Mouse (Mus musculus) neural tube, embryonic 11.5 days (tissue): Measurements from ENCODE around the gene Cdkal1. TPM values are rescaled to one million over a fixed set of nuclear protein-coding genes. Genes with fewer than 3 reads are reported as not detected.

Experiments used
- ATAC-seq: fragments of 200-750 bp; cut with Nextera tagmentation; 2 replicates; pipeline ENCODE4 v1.8.0; 2017; ENCODE audit warnings: moderate number of reproducible peaks, mild to moderate bottlenecking, moderate TSS enrichment, moderate library complexity; ENCODE audit not compliant: insufficient read depth, low FRiP score, low TSS enrichment
- DNase-seq: peaks from one replicate; pipeline ENCODE4 v3.0.0-alpha.2; 2015; ENCODE audit warnings: low spot score
- H3K27ac ChIP-seq: fragments of 300-500 bp; sonication (generic); 2 replicates; pipeline ENCODE4 v1.5.1; 2014; ENCODE audit warnings: low read depth, mild to moderate bottlenecking, low read length
- H3K27me3 ChIP-seq: fragments of 300-500 bp; sonication (generic); 2 replicates; pipeline ENCODE4 v1.6.1; 2014; ENCODE audit warnings: mild to moderate bottlenecking, low read length, mixed read lengths; ENCODE audit not compliant: control insufficient read depth, insufficient read depth
- H3K36me3 ChIP-seq: fragments of 300-500 bp; sonication (generic); 2 replicates; pipeline ENCODE4 v1.6.1; 2014; ENCODE audit warnings: mild to moderate bottlenecking, low read length, moderate library complexity, mixed read lengths; ENCODE audit not compliant: control insufficient read depth, insufficient read depth
- H3K4me1 ChIP-seq: fragments of 300-500 bp; sonication (generic); 2 replicates; pipeline ENCODE4 v1.6.1; 2014; ENCODE audit warnings: low read length, mixed read lengths; ENCODE audit not compliant: control insufficient read depth, insufficient read depth
- H3K4me2 ChIP-seq: fragments of 300-500 bp; sonication (generic); 2 replicates; pipeline ENCODE4 v1.6.1; 2014; ENCODE audit warnings: low read depth, mild to moderate bottlenecking, moderate library complexity
- H3K4me3 ChIP-seq: fragments of 300-500 bp; sonication (generic); 2 replicates; pipeline ENCODE4 v1.5.1; 2014; ENCODE audit warnings: low read depth, low read length
- H3K9ac ChIP-seq: fragments of 300-500 bp; sonication (generic); 2 replicates; pipeline ENCODE4 v1.6.1; 2014; ENCODE audit warnings: mild to moderate bottlenecking, low read length
- H3K9me3 ChIP-seq: fragments of 300-500 bp; sonication (generic); 2 replicates; pipeline ENCODE4 v1.6.1; 2016; ENCODE audit warnings: low read length; ENCODE audit not compliant: control insufficient read depth
- WGBS: fragments of 180-500 bp; shearing (Covaris S2); extraction: QIAGEN DNeasy Blood & Tissue Kit; methylation state at CpG from one replicate; pipeline ENCODE4 v1.1.7; 2014; 5-methylcytosine and 5-hydroxymethylcytosine counted together
- polyA plus RNA-seq: library from polyadenylated mRNA; unstranded; fragments of >200 nt; fragmentation: Nextera tagmentation; extraction: Ambion mirVana; gene quantifications from 2 replicates; pipeline ENCODE4 v1.2.1, GENCODE M21; 2014

Cdkal1 gene
- polyA plus RNA-seq, 1 experiment from 2014 or later = 27.5 TPM

DNA sequence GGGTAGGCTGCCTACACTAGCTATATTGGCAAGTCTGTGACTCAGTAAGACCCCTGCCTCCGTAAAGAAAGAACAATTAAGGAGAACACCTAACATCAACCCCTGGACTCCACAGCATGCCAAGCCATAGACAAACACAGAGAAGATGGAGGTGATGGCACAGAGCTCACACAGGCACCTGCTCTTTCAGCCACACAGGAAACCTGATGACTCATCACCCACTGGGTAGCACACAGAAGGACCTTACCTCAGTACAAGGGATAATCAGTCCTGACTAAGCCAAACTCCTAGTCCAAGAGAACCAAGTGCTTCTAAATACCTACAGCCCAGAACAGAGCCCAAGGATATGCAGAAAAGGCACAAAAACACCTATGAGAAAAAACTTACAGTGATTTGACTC lies 50.2 kb downstream of the Cdkal1 start:
- WGBS = 78% methylated on average over 1 of the region's 1 CpGs
- H3K4me1 ChIP-seq = no peaks in the 10 kb centered on the region; the same call in 1 of the 2 replicates
- H3K9ac ChIP-seq = no peak overlapping the region
- ATAC-seq = no peak
- H3K9me3 ChIP-seq = no peaks in the 10 kb centered on the region
- no peak overlapping the region for H3K4me3 ChIP-seq
- no peak overlapping the region for H3K27ac ChIP-seq
- H3K27me3 ChIP-seq = no peaks in the 10 kb centered on the region
- no peaks in the 10 kb centered on the region for H3K36me3 ChIP-seq
- no peak overlapping the region for H3K4me2 ChIP-seq
- no peak for DNase-seq

DNA sequence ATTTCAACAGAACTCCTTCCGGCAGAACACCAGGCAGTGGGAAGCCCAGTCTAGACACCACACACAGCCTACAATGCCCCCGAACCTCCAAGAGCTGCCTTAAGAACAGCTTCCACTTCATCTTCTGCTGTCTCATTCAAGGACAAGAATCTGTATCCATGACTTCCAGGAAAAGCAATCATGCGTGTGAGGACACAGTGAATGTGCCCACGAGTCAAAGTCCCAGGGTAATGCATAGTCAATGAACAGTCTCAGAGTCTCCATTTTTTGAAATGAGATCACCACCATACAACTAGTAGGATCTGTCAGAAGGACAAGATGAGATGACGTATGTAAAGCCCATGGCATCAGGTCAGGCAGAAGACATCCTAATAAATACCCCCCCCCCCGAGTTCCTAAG lies 51.4 kb downstream of the Cdkal1 start:
- Histone ChIP-seq H3K27me3 (no peaks in the 10 kb centered on the region), H3K36me3 (no peaks in the 10 kb centered on the region), H3K9me3 (no peaks in the 10 kb centered on the region), H3K4me3 (no peak overlapping the region), H3K4me1 (no peaks in the 10 kb centered on the region; the same call in 1 of the 2 replicates), H3K27ac (no peak overlapping the region), H3K4me2 (no peak overlapping the region), H3K9ac (no peak overlapping the region)
- DNase-seq = no peak
- no peak for ATAC-seq
- 76% methylated on average over 6 of the region's 6 CpGs for WGBS

GRCm38 (mm10) chr13:29802699-29803098 lies 52.8 kb downstream of the Cdkal1 start:
- ATAC-seq (no peak), DNase-seq (no peak)
- no peaks in the 10 kb centered on the region for H3K27me3 ChIP-seq
- H3K4me3 ChIP-seq = no peak overlapping the region
- H3K9me3 ChIP-seq = no peaks in the 10 kb centered on the region
- no peaks in the 10 kb centered on the region for H3K36me3 ChIP-seq
- no peak overlapping the region for H3K9ac ChIP-seq
- no peak overlapping the region for H3K27ac ChIP-seq
- no peaks in the 10 kb centered on the region; the same call in 1 of the 2 replicates for H3K4me1 ChIP-seq
- H3K4me2 ChIP-seq = no peak overlapping the region

DNA sequence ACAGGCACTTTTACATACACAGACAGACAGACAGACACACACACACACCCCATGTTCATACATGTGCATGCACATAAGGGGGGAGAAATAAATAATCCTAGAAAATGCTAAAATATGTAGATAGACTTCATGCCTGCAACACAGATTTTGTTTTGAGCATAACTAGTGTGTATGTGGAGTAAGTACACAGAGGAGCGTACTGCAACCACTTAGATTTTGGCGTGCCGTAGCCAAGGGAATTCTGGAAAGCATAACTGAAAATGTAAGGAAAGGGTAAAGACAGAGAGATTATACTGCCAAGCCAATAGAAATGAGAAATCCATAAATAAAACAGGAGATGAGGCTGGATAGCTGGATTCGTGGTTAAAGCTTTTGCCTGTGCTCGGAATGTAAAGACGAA lies 55.4 kb downstream of the Cdkal1 start:
- DNase-seq (no peak), ATAC-seq (no peak)
- 95% methylated on average over 6 of the region's 6 CpGs for WGBS
- H3K4me2 ChIP-seq = no peak overlapping the region
- H3K9ac ChIP-seq = no peak overlapping the region
- H3K4me1 ChIP-seq = no peaks in the 10 kb centered on the region; the same call in 1 of the 2 replicates
- H3K27ac ChIP-seq = no peak overlapping the region
- H3K4me3 ChIP-seq = no peak overlapping the region
- no peaks in the 10 kb centered on the region for H3K9me3 ChIP-seq
- H3K36me3 ChIP-seq = no peaks in the 10 kb centered on the region
- no peaks in the 10 kb centered on the region for H3K27me3 ChIP-seq

DNA sequence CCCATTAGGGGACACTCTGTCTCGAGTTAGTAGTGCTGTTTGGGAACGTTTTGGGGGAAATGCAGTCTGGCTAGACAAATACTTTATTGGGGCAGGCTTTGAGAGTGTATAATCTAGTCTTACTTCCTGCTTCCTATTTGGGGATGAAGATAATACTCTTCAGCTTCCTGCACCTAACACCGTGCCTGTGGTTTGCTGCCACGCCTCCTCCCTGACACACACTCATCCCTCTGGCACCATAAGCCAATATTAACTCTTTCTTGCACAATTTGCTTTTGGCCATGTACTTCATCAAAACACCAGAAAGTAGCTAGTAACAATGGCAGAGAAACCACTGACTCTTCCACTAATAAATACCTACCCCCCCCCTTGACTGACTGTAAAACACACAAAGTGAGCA lies 63.4 kb downstream of the Cdkal1 start:
- no peaks in the 10 kb centered on the region; the same call in 1 of the 2 replicates for H3K4me1 ChIP-seq
- no peaks in the 10 kb centered on the region for H3K9me3 ChIP-seq
- WGBS = 61% methylated on average over 4 of the region's 4 CpGs
- H3K4me2 ChIP-seq = no peak overlapping the region
- no peak overlapping the region for H3K27ac ChIP-seq
- H3K36me3 ChIP-seq = no peaks in the 10 kb centered on the region
- DNase-seq (no peak), ATAC-seq (no peak)
- H3K4me3 ChIP-seq = no peak overlapping the region
- H3K27me3 ChIP-seq = no peaks in the 10 kb centered on the region
- no peak overlapping the region for H3K9ac ChIP-seq

GRCm38 (mm10) chr13:29791439-29791838 lies 64.0 kb downstream of the Cdkal1 start:
- no peaks in the 10 kb centered on the region for H3K36me3 ChIP-seq
- no peak overlapping the region for H3K4me3 ChIP-seq
- no peak overlapping the region for H3K9ac ChIP-seq
- no peaks in the 10 kb centered on the region for H3K9me3 ChIP-seq
- ATAC-seq (no peak), DNase-seq (no peak)
- 83% methylated on average over 6 of the region's 6 CpGs for WGBS
- H3K27ac ChIP-seq = no peak overlapping the region
- no peak overlapping the region for H3K4me2 ChIP-seq
- no peaks in the 10 kb centered on the region; the same call in 1 of the 2 replicates for H3K4me1 ChIP-seq
- no peaks in the 10 kb centered on the region for H3K27me3 ChIP-seq

DNA sequence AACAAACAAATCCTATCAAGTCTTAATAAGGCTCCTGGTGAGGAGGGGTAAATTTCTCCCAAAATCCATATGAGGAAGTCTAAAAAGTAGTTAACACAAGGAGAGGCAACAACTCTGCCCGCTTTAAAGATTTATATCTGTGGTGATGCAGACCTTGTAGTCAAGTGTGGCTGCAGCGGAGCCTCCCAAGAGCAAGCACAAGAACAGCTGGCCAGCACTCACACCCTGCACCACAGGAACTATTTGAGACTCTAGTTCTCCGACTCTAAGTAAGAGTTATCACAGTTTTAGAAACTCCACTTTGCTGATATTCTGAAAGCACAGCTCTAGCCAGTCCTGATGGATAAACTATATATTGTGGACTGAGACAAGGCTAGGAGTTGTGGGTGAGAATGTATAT lies 68.5 kb downstream of the Cdkal1 start:
- no peaks in the 10 kb centered on the region for H3K36me3 ChIP-seq
- DNase-seq (no peak), ATAC-seq (no peak)
- H3K27me3 ChIP-seq = no peaks in the 10 kb centered on the region
- no peak overlapping the region for H3K4me2 ChIP-seq
- no peaks in the 10 kb centered on the region; the same call in 1 of the 2 replicates for H3K4me1 ChIP-seq
- no peak overlapping the region for H3K27ac ChIP-seq
- no peak overlapping the region for H3K4me3 ChIP-seq
- H3K9ac ChIP-seq = no peak overlapping the region
- 72% methylated on average over 3 of the region's 3 CpGs for WGBS
- H3K9me3 ChIP-seq = no peaks in the 10 kb centered on the region

DNA sequence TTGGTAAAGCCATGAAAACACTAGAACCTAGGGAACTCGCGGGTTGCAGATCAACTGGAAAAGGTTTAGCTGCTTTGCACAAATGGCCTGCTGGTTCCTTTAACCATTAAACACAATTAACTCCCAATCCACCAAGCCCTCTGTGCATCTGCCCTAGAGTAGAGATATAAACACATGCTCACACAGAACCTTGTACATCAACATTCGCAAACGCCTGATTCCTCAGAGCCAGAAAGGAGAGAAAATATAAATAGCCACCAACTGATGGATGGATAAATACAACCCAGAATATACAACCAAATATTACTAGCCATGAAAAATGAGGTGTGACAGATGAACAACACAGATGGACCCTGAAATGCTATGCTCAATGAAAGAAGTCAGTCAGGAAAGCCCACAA lies 70.6 kb downstream of the Cdkal1 start:
- no peak for DNase-seq

DNA sequence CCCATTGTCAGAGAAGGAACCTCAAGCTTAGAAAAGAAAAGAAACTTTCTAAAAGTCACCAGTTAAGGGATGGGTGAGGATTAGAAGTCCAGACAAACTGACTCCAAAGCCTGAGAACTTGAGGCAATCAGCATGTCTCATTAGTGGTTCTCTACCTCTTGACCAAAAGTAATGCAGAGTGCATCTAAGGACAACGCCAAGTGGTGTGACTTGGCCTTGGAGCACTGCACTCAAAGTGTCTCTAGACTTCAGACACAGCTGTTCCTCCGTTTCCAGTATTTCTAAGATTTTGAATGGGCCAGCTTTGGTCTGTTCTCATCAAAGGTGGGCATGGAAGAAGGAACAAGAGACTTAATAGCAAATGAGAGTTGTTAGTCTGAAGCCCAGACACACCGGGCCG lies 74.1 kb downstream of the Cdkal1 start:
- no peaks in the 10 kb centered on the region for H3K9me3 ChIP-seq
- 88% methylated on average over 4 of the region's 4 CpGs for WGBS
- ATAC-seq = no peak

More for the DNA sequence above, 70.6 kb downstream of the Cdkal1 start:
- H3K9me3 ChIP-seq = no peaks in the 10 kb centered on the region
- no peak overlapping the region for H3K4me3 ChIP-seq
- H3K27ac ChIP-seq = no peak overlapping the region
- ATAC-seq = no peak
- no peak overlapping the region for H3K4me2 ChIP-seq
- WGBS = 89% methylated on average over 4 of the region's 4 CpGs
- no peaks in the 10 kb centered on the region for H3K27me3 ChIP-seq
- no peaks in the 10 kb centered on the region for H3K36me3 ChIP-seq
- H3K9ac ChIP-seq = no peak overlapping the region
- H3K4me1 ChIP-seq = no peaks in the 10 kb centered on the region; the same call in 1 of the 2 replicates

More for the DNA sequence above, 74.1 kb downstream of the Cdkal1 start:
- no peak overlapping the region for H3K4me2 ChIP-seq
- H3K27me3 ChIP-seq = no peaks in the 10 kb centered on the region
- no peak overlapping the region for H3K4me3 ChIP-seq
- H3K36me3 ChIP-seq = no peaks in the 10 kb centered on the region
- H3K9ac ChIP-seq = no peak overlapping the region
- DNase-seq = no peak
- H3K27ac ChIP-seq = no peak overlapping the region
- H3K4me1 ChIP-seq = peaks cover 4% of the 10 kb centered on the region
